Mouse (Mus musculus) CH12.LX (cell line): ENCODE data around the gene Rph3al. TPM values are rescaled to one million over a fixed set of nuclear protein-coding genes. Genes with fewer than 3 reads are reported as not detected.
A peak's percentile ranks its signal among the peaks of the same experiment; 100 is the strongest.

ENCODE experiments used
- DNase-seq: peaks from one replicate; pipeline ENCODE4 v3.0.0-alpha.2; 2013; ENCODE audit errors: extremely low read depth
- H3K27ac ChIP-seq: 2 replicates; pipeline ENCODE4 v1.5.1; 2012; ENCODE audit warnings: low read depth, mild to moderate bottlenecking, control low read depth, moderate library complexity; ENCODE audit not compliant: insufficient read depth
- H3K27me3 ChIP-seq: replicated peaks from 2 replicates; pipeline ENCODE3; 2012; ENCODE audit warnings: inconsistent platforms
- H3K36me3 ChIP-seq, 2 experiments: replicated peaks in 1 of 2; 2 replicates each; pipeline versions ENCODE3 to v1.6.1; 2012; ENCODE audit warnings: inconsistent platforms in 1 of 2, low read length in 1 of 2, mild to moderate bottlenecking in 1 of 2, mixed read lengths in 1 of 2, moderate library complexity in 1 of 2; ENCODE audit not compliant: control insufficient read depth in 1 of 2, insufficient read depth in 1 of 2
- H3K4me1 ChIP-seq, 2 experiments: 2 replicates each; pipeline ENCODE4 v1.6.1; 2012; ENCODE audit warnings: inconsistent platforms in 1 of 2, moderate library complexity in 1 of 2; ENCODE audit not compliant: insufficient read depth in 2 of 2, control insufficient read depth in 1 of 2
- H3K4me2 ChIP-seq: 2 replicates; pipeline ENCODE4 v1.6.1; 2012; ENCODE audit warnings: low read depth, mild to moderate bottlenecking, control low read depth; ENCODE audit not compliant: poor library complexity, insufficient read depth, severe bottlenecking
- H3K4me3 ChIP-seq, 3 experiments: fragments of 150-350 bp in 1 of 3; sonication (generic) in 1 of 3; replicated peaks in 1 of 3; 2 replicates each; pipeline versions ENCODE3 to v1.5.1; 2011 to 2012; ENCODE audit warnings: low read depth in 2 of 3, low read length in 2 of 3, mild to moderate bottlenecking in 2 of 3, moderate library complexity in 2 of 3, control low read depth in 1 of 3, improper control_type of control experiment in 1 of 3, inconsistent platforms in 1 of 3, mixed read lengths in 1 of 3; ENCODE audit not compliant: poor library complexity in 1 of 3
- H3K79me2 ChIP-seq: replicated peaks from 2 replicates; pipeline ENCODE4 v1.6.1; 2012; ENCODE audit warnings: mild to moderate bottlenecking, moderate library complexity; ENCODE audit not compliant: control insufficient read depth, poor library complexity, insufficient read depth, severe bottlenecking; ENCODE audit errors: extremely low read depth
- H3K9ac ChIP-seq: 2 replicates; pipeline ENCODE4 v1.6.1; 2012; ENCODE audit warnings: low read depth, mild to moderate bottlenecking, control low read depth, moderate library complexity; ENCODE audit not compliant: insufficient read depth
- H3K9me3 ChIP-seq: replicated peaks from 2 replicates; pipeline ENCODE3; 2012; ENCODE audit warnings: low read length, inconsistent platforms, mixed read lengths
- BHLHE40 ChIP-seq: IDR thresholded peaks from 2 replicates; pipeline ENCODE4 v1.6.1; 2011; ENCODE audit warnings: mild to moderate bottlenecking, low read depth, low read length, improper control_type of control experiment
- CTCF ChIP-seq, 2 experiments: IDR thresholded peaks in 1 of 2; conservative IDR thresholded peaks in 1 of 2; 2 replicates each; pipeline ENCODE4 v1.5.1; 2011 to 2012; ENCODE audit warnings: low read depth in 2 of 2, low read length in 2 of 2, improper control_type of control experiment in 1 of 2, inconsistent platforms in 1 of 2, mild to moderate bottlenecking in 1 of 2, moderate library complexity in 1 of 2
- E2F4 ChIP-seq: IDR thresholded peaks from 2 replicates; pipeline ENCODE4 v1.6.1; 2011; ENCODE audit warnings: low read depth, low read length, improper control_type of control experiment; ENCODE audit not compliant: insufficient replicate concordance
- EP300 ChIP-seq: IDR thresholded peaks from 2 replicates; pipeline ENCODE4 v1.6.1; 2011; ENCODE audit warnings: low read length, improper control_type of control experiment
- ETS1 ChIP-seq: conservative IDR thresholded peaks from 2 replicates; pipeline ENCODE4 v1.6.1; 2012; ENCODE audit warnings: low read depth, mild to moderate bottlenecking, inconsistent platforms, low read length, improper control_type of control experiment, moderate library complexity
- GABPA ChIP-seq: IDR thresholded peaks from 2 replicates; pipeline ENCODE4 v1.6.1; 2012; ENCODE audit warnings: low read depth, low read length, improper control_type of control experiment, inconsistent platforms; ENCODE audit not compliant: insufficient replicate concordance
- HCFC1 ChIP-seq: IDR thresholded peaks from 2 replicates; pipeline ENCODE4 v1.6.1; 2012; ENCODE audit warnings: low read depth, mild to moderate bottlenecking, inconsistent platforms, low read length, improper control_type of control experiment
- IRF4 ChIP-seq: IDR thresholded peaks from 2 replicates; pipeline ENCODE4 v1.6.1; 2014; ENCODE audit warnings: low read depth, mild to moderate bottlenecking, inconsistent platforms, low read length, improper control_type of control experiment
- JUN ChIP-seq: IDR thresholded peaks from 2 replicates; pipeline ENCODE4 v1.6.1; 2011; ENCODE audit warnings: low read depth, mild to moderate bottlenecking, low read length, improper control_type of control experiment, moderate library complexity; ENCODE audit not compliant: insufficient read depth
- JUND ChIP-seq: conservative IDR thresholded peaks from 2 replicates; pipeline ENCODE4 v1.6.1; 2011; ENCODE audit warnings: low read depth, low read length, improper control_type of control experiment
- KAT2A ChIP-seq: IDR thresholded peaks from 2 replicates; pipeline ENCODE4 v1.6.1; 2012; ENCODE audit warnings: low read length, improper control_type of control experiment, inconsistent platforms; ENCODE audit not compliant: insufficient replicate concordance
- MAX ChIP-seq: IDR thresholded peaks from 2 replicates; pipeline ENCODE4 v1.6.1; 2011; ENCODE audit warnings: low read length, improper control_type of control experiment
- MAZ ChIP-seq: IDR thresholded peaks from 2 replicates; pipeline ENCODE4 v1.6.1; 2012; ENCODE audit warnings: low read depth, mild to moderate bottlenecking, inconsistent platforms, low read length, improper control_type of control experiment, moderate library complexity
- MYC ChIP-seq: IDR thresholded peaks from 2 replicates; pipeline ENCODE4 v1.6.1; 2011; ENCODE audit warnings: low read depth, mild to moderate bottlenecking, improper control_type of control experiment, low read length
- NELFE ChIP-seq: IDR thresholded peaks from 2 replicates; pipeline ENCODE4 v1.6.1; 2011; ENCODE audit warnings: low read depth, low read length, improper control_type of control experiment
- NRF1 ChIP-seq: IDR thresholded peaks from 2 replicates; pipeline ENCODE4 v1.6.1; 2014; ENCODE audit warnings: low read depth, mild to moderate bottlenecking, inconsistent platforms, low read length, improper control_type of control experiment, moderate library complexity
- POLR2AphosphoS2 ChIP-seq: IDR thresholded peaks from 2 replicates; pipeline ENCODE4 v1.6.1; 2011; ENCODE audit warnings: low read depth, low read length, improper control_type of control experiment
- RAD21 ChIP-seq: IDR thresholded peaks from 2 replicates; pipeline ENCODE4 v1.6.1; 2011; ENCODE audit warnings: low read depth, mild to moderate bottlenecking, low read length, improper control_type of control experiment, moderate library complexity
- RCOR1 ChIP-seq: conservative IDR thresholded peaks from 2 replicates; pipeline ENCODE4 v1.6.1; 2012; ENCODE audit warnings: low read depth, mild to moderate bottlenecking, inconsistent platforms, low read length, improper control_type of control experiment
- SIN3A ChIP-seq: IDR thresholded peaks from 2 replicates; pipeline ENCODE4 v1.6.1; 2012; ENCODE audit warnings: low read length, improper control_type of control experiment, inconsistent platforms
- SMC3 ChIP-seq: IDR thresholded peaks from 2 replicates; pipeline ENCODE4 v1.6.1; 2011; ENCODE audit warnings: low read depth, low read length, improper control_type of control experiment
- USF1 ChIP-seq: IDR thresholded peaks from 2 replicates; pipeline ENCODE4 v1.6.1; 2014; ENCODE audit warnings: low read depth, mild to moderate bottlenecking, inconsistent platforms, low read length, improper control_type of control experiment
- ZKSCAN1 ChIP-seq: IDR thresholded peaks from 2 replicates; pipeline ENCODE4 v1.6.1; 2012; ENCODE audit warnings: low read depth, inconsistent platforms, low read length, improper control_type of control experiment, borderline replicate concordance
- ZNF384 ChIP-seq: IDR thresholded peaks from 2 replicates; pipeline ENCODE4 v1.6.1; 2012; ENCODE audit warnings: low read depth, low read length, improper control_type of control experiment, inconsistent platforms
- dilution Hi-C: fragments of 300-500 bp; cut with MboI; formaldehyde crosslinking; loops from 2 replicates; pipeline ENCODE4 v1.14.3; 2020; ENCODE audit warnings: low sequenced_read_pairs; ENCODE audit not compliant: extremely low pct_unique_long_range_greater_than_20kb, extremely low pct_ligation_motif_present
- in situ Hi-C: fragments of 300-500 bp; cut with MboI; formaldehyde crosslinking; loops from 3 replicates; pipeline ENCODE4 v1.14.3; 2019; ENCODE audit warnings: low sequenced_read_pairs, low pct_ligation_motif_present, low pct_unique_long_range_greater_than_20kb, mixed read lengths
- polyA plus RNA-seq: library from polyadenylated mRNA; unstranded; fragments of >175 nt; gene quantifications from 2 replicates; pipeline ENCODE4 v1.2.1, GENCODE M21; 2012; ENCODE audit warnings: low read depth; ENCODE audit not compliant: insufficient read length
- total RNA-seq, 2 experiments: library from RNA; depleted of rRNA; stranded (reverse); fragments of 300-350 nt in 1 of 2; fragments of >200 nt in 1 of 2; gene quantifications; 2 replicates each; pipeline ENCODE4 v1.2.3; 2012 to 2014

The Rph3al gene
- total and polyA plus RNA-seq, 3 experiments: 0.34 to 0.39 TPM; not detected in 1

DNA sequence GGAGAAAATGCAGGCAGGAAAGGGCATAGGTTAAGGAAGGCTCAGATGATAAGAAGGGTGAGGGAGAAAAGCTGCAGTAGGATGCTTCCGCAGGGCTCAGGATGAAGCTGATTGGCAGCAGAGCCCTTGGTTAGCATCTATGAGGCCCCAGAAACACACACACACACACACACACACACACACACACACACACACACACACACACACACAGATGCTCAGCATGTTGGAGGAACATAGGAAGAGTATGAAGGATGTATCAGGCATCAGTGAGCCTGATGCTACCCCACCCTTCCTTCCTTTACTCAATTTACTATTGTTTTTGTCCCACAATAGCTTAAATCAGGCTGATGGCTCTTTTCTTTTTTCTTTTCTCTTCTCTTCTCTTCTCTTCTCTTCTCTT is 46.4 kb upstream of the Rph3al start:
- H3K27ac ChIP-seq: no peak overlapping the region
- in situ Hi-C loops: no loop called here

GRCm38 (mm10) chr11:75983194-75983593 is 45.0 kb upstream of the Rph3al start:
- H3K36me3 ChIP-seq: no peaks in the 10 kb centered on the region
- H3K4me3 ChIP-seq: no peak overlapping the region
- H3K4me1 ChIP-seq: peaks cover 0 to 4% of the 10 kb centered on the region in 2 experiments; a peak in 1 of 4 replicates
- no peak overlapping the region for H3K9ac ChIP-seq
- dilution Hi-C loops: no loop called here
- H3K27ac ChIP-seq: no peak overlapping the region
- peak; percentile 29 for DNase-seq
- H3K79me2 ChIP-seq: no peaks in the 10 kb centered on the region
- in situ Hi-C loops: no loop called here
- TF ChIP-seq MYC (peak; percentile 68; the same call in 1 of the 2 replicates), SMC3 (peak; percentile 34), MAX (no peak), JUND (no peak), GABPA (no peak), CTCF (conservative IDR thresholded peaks at IDR 0.05 in 1 of 2, IDR thresholded peaks at IDR 0.05 in 1 of 2; ENCODE audit: low read depth in 2 of 2, low read length in 2 of 2) (peak in 1 of 2 experiments; percentile 55; a peak in 2 of 4 replicates), RAD21 (peak; percentile 27), USF1 (peak; percentile 25)
- H3K4me2 ChIP-seq: no peak overlapping the region
- peaks cover 4% of the 10 kb centered on the region for H3K27me3 ChIP-seq
- H3K9me3 ChIP-seq: no peaks in the 10 kb centered on the region

More for the DNA sequence above, 46.4 kb upstream of the Rph3al start:
- Histone ChIP-seq H3K27me3 (peaks cover 10% of the 10 kb centered on the region), H3K4me2 (no peak overlapping the region), H3K36me3 (no peaks in the 10 kb centered on the region), H3K9me3 (no peaks in the 10 kb centered on the region), H3K4me3 (no peak overlapping the region), H3K79me2 (no peaks in the 10 kb centered on the region), H3K9ac (no peak overlapping the region), H3K4me1 (peaks cover 0 to 4% of the 10 kb centered on the region in 2 experiments; a peak in 1 of 4 replicates)
- dilution Hi-C loops: no loop called here
- TF ChIP-seq ZNF384 (no peak), IRF4 (no peak), SIN3A (no peak), MYC (no peak), ETS1 (no peak), MAX (no peak), MAZ (no peak), EP300 (no peak), JUN (no peak), POLR2AphosphoS2 (no peak), KAT2A (no peak), HCFC1 (no peak), BHLHE40 (no peak), ZKSCAN1 (no peak), NRF1 (no peak), E2F4 (no peak), RCOR1 (no peak), NELFE (no peak)
- no peak for DNase-seq
